Mouse (Mus musculus): ENCODE results near the gene Fn1.

DNA sequence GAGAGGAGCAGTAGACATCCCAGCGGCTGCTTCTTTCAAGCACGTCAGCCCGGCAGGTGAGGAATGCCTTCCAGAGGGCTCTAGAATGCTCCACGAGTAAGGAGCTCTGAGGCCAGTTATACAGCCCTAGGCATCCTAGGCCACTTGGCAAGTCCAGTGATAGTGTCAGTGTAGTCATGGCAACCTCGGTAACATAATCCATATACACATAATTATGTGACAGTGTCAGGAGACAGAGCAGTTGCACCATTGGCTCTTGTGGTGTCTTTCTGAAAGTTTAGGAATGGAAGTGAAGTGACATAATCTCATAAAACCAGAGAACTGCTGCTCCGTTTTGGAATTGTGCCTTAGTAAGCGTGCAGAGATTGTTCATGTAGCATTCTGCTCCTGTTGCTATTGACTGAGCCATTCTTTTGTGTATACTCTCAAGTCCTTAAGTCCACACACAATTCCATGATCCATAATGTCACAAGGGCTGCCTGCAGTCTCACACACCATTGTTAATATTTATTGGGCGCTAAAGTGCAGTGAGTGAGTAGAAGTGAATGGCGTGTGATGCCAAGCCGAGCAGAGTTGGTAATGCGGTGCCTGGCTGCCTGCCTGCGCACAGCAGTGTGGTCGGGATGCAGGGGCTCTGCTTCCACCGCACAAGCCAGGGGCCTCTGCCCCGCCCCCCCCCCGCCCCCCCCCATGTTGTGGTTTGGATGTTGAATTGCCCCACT lies 85.0 kb downstream of the Fn1 start:
- TF ChIP-seq CTCF (IDR thresholded peaks at IDR 0.05; ENCODE audit: insufficient read depth, low read depth, low read length) (no peak), POLR2A (IDR thresholded peaks at IDR 0.05; ENCODE audit: insufficient read depth, low read depth, low read length) (no peak)
